Mouse (Mus musculus) liver, adult 2 months (tissue): ENCODE measurements at regions not wholly inside any gene's neighbourhood (a gene's known extent, or its start where the extent isn't known, plus 50 kb on each side); places are given as distances from the start of the nearest gene placed in this dataset.

Experiments used
- DNase-seq: peaks from one replicate; pipeline ENCODE4 v3.0.0-alpha.2; 2011; ENCODE audit warnings: low read depth, low spot score; ENCODE audit errors: extremely low read depth
- H3K27ac ChIP-seq: fragments of 200-500 bp; replicated peaks from 2 replicates; pipeline ENCODE4 v1.5.1; 2012; ENCODE audit warnings: low read depth, mild to moderate bottlenecking, control low read depth, inconsistent platforms, low read length; ENCODE audit not compliant: insufficient read depth
- H3K27me3 ChIP-seq: fragments of 200-500 bp; 2 replicates; pipeline ENCODE4 v1.6.1; 2012; ENCODE audit warnings: mild to moderate bottlenecking, moderate library complexity, low read length, inconsistent platforms; ENCODE audit not compliant: control insufficient read depth, insufficient read depth
- H3K36me3 ChIP-seq: fragments of 200-500 bp; 2 replicates; pipeline ENCODE4 v1.6.1; 2012; ENCODE audit warnings: low read length, inconsistent platforms; ENCODE audit not compliant: control insufficient read depth, insufficient read depth
- H3K4me1 ChIP-seq: fragments of 200-500 bp; 2 replicates; pipeline ENCODE4 v1.6.1; 2011; ENCODE audit warnings: low read length; ENCODE audit not compliant: control insufficient read depth, insufficient read depth
- H3K4me3 ChIP-seq: fragments of 200-500 bp; 2 replicates; pipeline ENCODE4 v1.5.1; 2011; ENCODE audit warnings: low read depth, mild to moderate bottlenecking, control low read depth, low read length, moderate library complexity; ENCODE audit not compliant: insufficient read depth
- H3K79me2 ChIP-seq: fragments of 200-500 bp; 2 replicates; pipeline ENCODE4 v1.6.1; 2012; ENCODE audit warnings: inconsistent platforms, mild to moderate bottlenecking, low read length, moderate library complexity; ENCODE audit not compliant: control insufficient read depth, insufficient read depth
- H3K9ac ChIP-seq: fragments of 200-500 bp; 2 replicates; pipeline ENCODE4 v1.6.1; 2012; ENCODE audit warnings: low read depth, mild to moderate bottlenecking, control low read depth, inconsistent platforms, low read length
- CTCF ChIP-seq: fragments of 200-500 bp; IDR thresholded peaks from 2 replicates; pipeline ENCODE4 v1.5.1; 2011; ENCODE audit warnings: low read depth, low read length, control low read depth
- POLR2A ChIP-seq: fragments of 200-500 bp; IDR thresholded peaks from 2 replicates; pipeline ENCODE4 v1.6.1; 2011; ENCODE audit warnings: low read length, control low read depth; ENCODE audit not compliant: insufficient read depth; ENCODE audit errors: extremely low read depth
- WGBS: fragments of 180-500 bp; shearing (Covaris S2); methylation state at CpG from one replicate; pipeline ENCODE4 v1.1.7; 2018; 5-methylcytosine and 5-hydroxymethylcytosine counted together

DNA sequence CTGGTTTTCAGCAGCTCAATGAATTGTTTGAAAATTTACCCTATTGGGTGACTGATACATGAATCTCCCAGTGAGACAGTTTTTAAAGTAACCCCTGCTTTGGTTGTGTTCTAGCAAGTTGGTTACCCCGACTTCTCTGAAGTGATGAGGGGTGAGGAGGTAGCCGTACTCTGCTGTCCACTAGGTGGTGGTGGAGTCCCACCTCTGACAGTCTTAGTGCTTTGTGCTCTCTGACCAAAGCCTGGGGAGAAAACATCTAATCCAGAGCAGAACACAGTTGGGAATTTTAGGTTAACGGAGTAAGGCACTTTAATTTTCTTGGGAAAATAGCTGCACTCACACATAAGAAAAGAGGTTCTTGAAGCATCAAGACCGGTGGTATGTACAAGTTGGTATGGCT, 624.1 kb downstream of the Ets1 start:
- Histone ChIP-seq H3K79me2 (no peaks in the 10 kb centered on the region), H3K9ac (no peak overlapping the region), H3K4me1 (no peaks in the 10 kb centered on the region), H3K27me3 (no peaks in the 10 kb centered on the region), H3K27ac (no peak overlapping the region), H3K36me3 (no peaks in the 10 kb centered on the region), H3K4me3 (no peak overlapping the region)
- 27% methylated on average over 4 of the region's 4 CpGs for WGBS
- peak; percentile 8 for DNase-seq
- TF ChIP-seq POLR2A (no peak), CTCF (peak; percentile 35; the same call in 1 of the 2 replicates)

DNA sequence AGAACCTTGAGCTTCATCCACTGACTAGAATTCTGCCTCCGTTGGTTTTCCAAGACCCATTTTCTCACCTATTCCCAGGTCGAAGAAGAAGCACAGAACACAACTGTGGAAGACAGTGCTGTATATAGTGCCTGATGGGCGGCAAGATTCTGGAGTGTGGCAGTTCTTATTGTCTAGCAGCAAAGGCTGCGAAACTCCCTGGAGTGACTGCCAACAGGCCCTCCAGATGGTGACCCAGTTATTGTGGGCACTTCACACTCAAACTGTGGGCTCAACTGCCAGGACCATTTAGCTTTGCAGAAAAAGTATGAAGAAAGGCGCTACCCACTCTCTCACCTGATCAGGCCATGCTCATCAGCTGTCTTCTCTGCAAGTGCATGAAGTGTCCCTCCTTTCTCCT, 653.4 kb downstream of the Ets1 start:
- no peak overlapping the region for H3K9ac ChIP-seq
- H3K36me3 ChIP-seq, result no peaks in the 10 kb centered on the region
- no peaks in the 10 kb centered on the region for H3K27me3 ChIP-seq
- no peak for DNase-seq
- no peaks in the 10 kb centered on the region for H3K79me2 ChIP-seq
- no peak for TF ChIP-seq CTCF
- WGBS, result 84% methylated on average over 5 of the region's 5 CpGs
- no peak overlapping the region for H3K27ac ChIP-seq
- no peaks in the 10 kb centered on the region for H3K4me1 ChIP-seq
- H3K4me3 ChIP-seq, result no peak overlapping the region

DNA sequence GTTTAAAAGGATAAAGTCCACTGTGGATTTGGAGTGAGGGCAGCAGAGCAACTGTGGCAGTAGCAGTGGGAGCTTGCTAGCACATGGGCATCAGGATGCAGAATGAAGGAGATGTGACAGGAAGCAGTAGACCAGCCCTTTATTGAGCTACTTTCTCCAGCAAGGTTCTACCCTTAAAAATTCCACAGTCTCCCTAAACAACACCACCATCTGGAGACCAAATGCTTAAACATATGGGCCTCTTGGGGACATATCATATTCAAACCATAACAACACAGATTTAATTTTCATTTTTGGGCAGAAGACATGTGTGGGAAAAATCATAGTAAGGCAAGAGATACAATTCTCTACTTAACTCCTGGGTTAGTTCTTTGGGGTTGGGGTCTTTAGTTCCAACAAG, 656.1 kb downstream of the Ets1 start:
- Histone ChIP-seq H3K27me3 (no peaks in the 10 kb centered on the region), H3K4me3 (no peak overlapping the region), H3K36me3 (no peaks in the 10 kb centered on the region), H3K79me2 (no peaks in the 10 kb centered on the region), H3K27ac (no peak overlapping the region), H3K4me1 (no peaks in the 10 kb centered on the region), H3K9ac (no peak overlapping the region)
- DNase-seq, result no peak
- TF ChIP-seq CTCF (no peak), POLR2A (no peak)

DNA sequence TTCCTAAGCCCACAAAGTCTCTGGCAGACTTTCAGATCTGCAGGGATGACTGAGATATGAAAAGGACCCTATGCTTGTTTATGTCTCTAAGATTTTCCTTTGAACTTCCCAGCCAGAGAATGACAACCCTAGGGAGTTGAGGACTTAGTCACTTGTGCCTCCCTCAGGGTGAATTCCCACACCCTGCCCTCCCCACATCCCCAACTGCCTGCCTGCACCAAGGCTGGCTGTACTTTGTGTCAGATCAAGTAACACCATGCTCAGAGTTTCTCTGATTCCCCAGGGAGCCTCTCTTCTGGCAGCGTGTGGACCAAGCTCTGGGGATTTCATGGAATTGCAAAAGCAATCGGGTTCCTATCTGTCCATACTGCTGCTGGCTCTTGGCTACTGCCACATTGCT, 659.9 kb downstream of the Ets1 start:
- Histone ChIP-seq H3K27me3 (no peaks in the 10 kb centered on the region), H3K4me3 (no peak overlapping the region), H3K79me2 (no peaks in the 10 kb centered on the region), H3K9ac (no peak overlapping the region), H3K27ac (no peak overlapping the region), H3K4me1 (no peaks in the 10 kb centered on the region), H3K36me3 (no peaks in the 10 kb centered on the region)
- no peak for TF ChIP-seq POLR2A
- no peak for TF ChIP-seq CTCF
- no peak for DNase-seq
- WGBS, result 18% methylated on average over 2 of the region's 2 CpGs

DNA sequence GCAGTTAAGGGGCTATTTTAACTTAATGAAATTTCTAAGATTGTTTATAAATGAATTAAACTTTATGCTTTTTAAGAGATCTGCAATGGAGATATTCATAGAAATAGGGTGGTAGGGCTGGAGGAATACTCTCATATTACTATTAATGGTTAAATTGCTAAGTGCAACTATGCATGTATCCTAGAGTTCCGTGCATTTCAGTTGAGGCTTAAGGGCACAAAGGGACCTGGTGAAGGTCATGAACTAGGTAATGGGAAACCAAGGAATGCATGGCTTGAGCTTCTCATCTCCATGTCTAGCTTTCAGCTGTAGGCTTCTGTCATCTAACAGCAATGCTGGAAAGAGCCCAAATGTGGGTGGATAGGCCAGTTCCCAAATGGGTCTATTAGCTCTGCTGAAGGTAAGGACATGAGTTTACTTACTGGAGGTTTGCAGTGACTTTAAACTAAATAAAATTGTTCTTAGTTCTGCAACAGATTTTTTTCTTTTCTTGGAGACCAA, 683.6 kb downstream of the Ets1 start:
- Histone ChIP-seq H3K4me3 (no peak overlapping the region), H3K9ac (no peak overlapping the region), H3K36me3 (no peaks in the 10 kb centered on the region), H3K27me3 (no peaks in the 10 kb centered on the region), H3K27ac (no peak overlapping the region), H3K4me1 (no peaks in the 10 kb centered on the region), H3K79me2 (no peaks in the 10 kb centered on the region)
- WGBS, result 92% methylated on average over 1 of the region's 1 CpGs
- TF ChIP-seq POLR2A (no peak), CTCF (no peak)
- DNase-seq, result no peak

DNA sequence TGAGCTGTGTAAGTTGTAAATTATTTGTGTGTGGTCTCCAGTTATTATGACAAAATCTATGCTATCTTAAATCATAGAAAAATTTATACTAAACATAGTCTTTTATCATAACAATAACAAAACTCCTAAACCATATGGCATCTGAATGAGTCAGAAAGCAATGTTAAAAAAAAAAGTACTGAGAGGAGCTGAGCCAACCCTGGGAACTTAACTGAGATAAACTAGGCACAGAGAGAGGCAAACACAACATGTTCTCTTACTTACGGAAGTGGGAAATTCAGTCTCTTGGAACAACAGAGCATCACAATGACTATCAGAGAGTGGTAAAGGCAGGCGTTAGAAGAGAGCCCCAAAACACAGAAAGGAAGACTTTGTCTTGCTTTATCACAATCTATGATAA, 691.7 kb downstream of the Ets1 start:
- 59% methylated on average over 2 of the region's 2 CpGs for WGBS

More for the DNA sequence above, 691.7 kb downstream of the Ets1 start:
- Histone ChIP-seq H3K27ac (no peak overlapping the region), H3K27me3 (no peaks in the 10 kb centered on the region), H3K36me3 (no peaks in the 10 kb centered on the region), H3K79me2 (no peaks in the 10 kb centered on the region), H3K4me1 (no peaks in the 10 kb centered on the region), H3K9ac (no peak overlapping the region), H3K4me3 (no peak overlapping the region)
- no peak for DNase-seq
- TF ChIP-seq POLR2A, result no peak
- no peak for TF ChIP-seq CTCF
